Mouse (Mus musculus) embryo, embryonic 11.5 days (tissue): ENCODE results near the gene Abca5.

Source experiments
- DNase-seq: peaks from one replicate; pipeline ENCODE4 v3.0.0-alpha.2; 2012; ENCODE audit warnings: low read depth, low spot score

Gene Abca5

GRCm38 (mm10) chr11:110303411-110303810 is 34.1 kb downstream of the Abca5 start:
- no peak for DNase-seq

GRCm38 (mm10) chr11:110297917-110298533 is 39.5 kb downstream of the Abca5 start:
- DNase-seq, result no peak

- DNase-seq, result no peak
Measured at GRCm38 (mm10) chr11:110290586-110290985, 46.9 kb downstream of the Abca5 start.

- no peak for DNase-seq
Measured at GRCm38 (mm10) chr11:110288423-110288822, 49.1 kb downstream of the Abca5 start.

GRCm38 (mm10) chr11:110287694-110288093 is 49.8 kb downstream of the Abca5 start:
- no peak for DNase-seq

- DNase-seq, result no peak
Measured at GRCm38 (mm10) chr11:110286331-110286730, 51.2 kb downstream of the Abca5 start.

- DNase-seq, result no peak
Measured at GRCm38 (mm10) chr11:110284849-110285248, 52.7 kb downstream of the Abca5 start.

- DNase-seq, result no peak
Measured at GRCm38 (mm10) chr11:110284185-110284787, 53.2 kb downstream of the Abca5 start.

GRCm38 (mm10) chr11:110274794-110275193 is 62.7 kb downstream of the Abca5 start:
- no peak for DNase-seq

GRCm38 (mm10) chr11:110271745-110272144 is 65.8 kb downstream of the Abca5 start:
- DNase-seq, result peak; percentile 73

- peak; percentile 77 for DNase-seq
Measured at GRCm38 (mm10) chr11:110268244-110268844, 69.2 kb downstream of the Abca5 start.

GRCm38 (mm10) chr11:110267232-110267631 is 70.3 kb downstream of the Abca5 start:
- no peak for DNase-seq

GRCm38 (mm10) chr11:110266757-110267156 is 70.8 kb downstream of the Abca5 start:
- no peak for DNase-seq

GRCm38 (mm10) chr11:110261867-110262266 is 75.6 kb downstream of the Abca5 start:
- no peak for DNase-seq

GRCm38 (mm10) chr11:110257911-110258310 is 79.6 kb downstream of the Abca5 start:
- no peak for DNase-seq

- no peak for DNase-seq
Measured at GRCm38 (mm10) chr11:110257061-110257460, 80.5 kb downstream of the Abca5 start.

GRCm38 (mm10) chr11:110252256-110252655 is 85.3 kb downstream of the Abca5 start:
- DNase-seq, result no peak

GRCm38 (mm10) chr11:110251534-110251933 is 86.0 kb downstream of the Abca5 start, which contains the start of gene Abca6:
Abca6 (minus strand) TSS chr11:110251776.
- no peak for DNase-seq

- DNase-seq, result no peak
Measured at GRCm38 (mm10) chr11:110244730-110245129, 92.8 kb downstream of the Abca5 start.

GRCm38 (mm10) chr11:110237466-110237865 is 100.0 kb downstream of the Abca5 start:
- no peak for DNase-seq

- DNase-seq, result no peak
Measured at GRCm38 (mm10) chr11:110232975-110233374, 104.5 kb downstream of the Abca5 start.
